Mouse (Mus musculus): Measurements from ENCODE around the gene Mapk10. TPM values are rescaled to one million over a fixed set of nuclear protein-coding genes. Genes with fewer than 3 reads are reported as not detected.
A peak's percentile ranks its signal among the peaks of the same experiment; 100 is the strongest.

The Mapk10 gene
- polyA plus RNA-seq, 1 experiment from 2014 or later, result 30.1 TPM

- no peak overlapping the region for H3K27ac ChIP-seq (ENCODE audit: low read depth, low read length)
- 88% methylated on average over 12 of the region's 12 CpGs for WGBS
- H3K27me3 ChIP-seq (ENCODE audit: control insufficient read depth, insufficient read depth, low read length), result no peaks in the 10 kb centered on the region
- H3K9me3 ChIP-seq (ENCODE audit: control insufficient read depth, low read length), result no peaks in the 10 kb centered on the region
- no peak for DNase-seq (ENCODE audit: low spot score)
- H3K36me3 ChIP-seq (ENCODE audit: control insufficient read depth, insufficient read depth, low read length), result no peaks in the 10 kb centered on the region
- no peak overlapping the region for H3K9ac ChIP-seq (ENCODE audit: low read length)
- ATAC-seq (replicated peaks; ENCODE audit: low FRiP score), result no peak
- H3K4me3 ChIP-seq (ENCODE audit: low read depth, low read length), result no peak overlapping the region
- H3K4me1 ChIP-seq (replicated peaks; ENCODE audit: control insufficient read depth, insufficient read depth, low read length), result no peaks in the 10 kb centered on the region
- no peak overlapping the region for H3K4me2 ChIP-seq (ENCODE audit: low read depth, low read length, severe bottlenecking)
These were observed 307.1 kb downstream of the Mapk10 start for GRCm38 (mm10) chr5:102904066-102904465.

GRCm38 (mm10) chr5:102903487-102903886 is 307.6 kb downstream of the Mapk10 start:
- Histone ChIP-seq H3K27me3 (ENCODE audit: control insufficient read depth, insufficient read depth, low read length) (no peaks in the 10 kb centered on the region), H3K4me1 (replicated peaks; ENCODE audit: control insufficient read depth, insufficient read depth, low read length) (no peaks in the 10 kb centered on the region), H3K27ac (ENCODE audit: low read depth, low read length) (no peak overlapping the region), H3K4me3 (ENCODE audit: low read depth, low read length) (no peak overlapping the region), H3K9me3 (ENCODE audit: control insufficient read depth, low read length) (no peaks in the 10 kb centered on the region), H3K9ac (ENCODE audit: low read length) (no peak overlapping the region), H3K4me2 (ENCODE audit: low read depth, low read length, severe bottlenecking) (no peak overlapping the region), H3K36me3 (ENCODE audit: control insufficient read depth, insufficient read depth, low read length) (no peaks in the 10 kb centered on the region)
- no peak for DNase-seq (ENCODE audit: low spot score)
- no peak for ATAC-seq (replicated peaks; ENCODE audit: low FRiP score)
- 86% methylated on average over 9 of the region's 9 CpGs for WGBS

DNA sequence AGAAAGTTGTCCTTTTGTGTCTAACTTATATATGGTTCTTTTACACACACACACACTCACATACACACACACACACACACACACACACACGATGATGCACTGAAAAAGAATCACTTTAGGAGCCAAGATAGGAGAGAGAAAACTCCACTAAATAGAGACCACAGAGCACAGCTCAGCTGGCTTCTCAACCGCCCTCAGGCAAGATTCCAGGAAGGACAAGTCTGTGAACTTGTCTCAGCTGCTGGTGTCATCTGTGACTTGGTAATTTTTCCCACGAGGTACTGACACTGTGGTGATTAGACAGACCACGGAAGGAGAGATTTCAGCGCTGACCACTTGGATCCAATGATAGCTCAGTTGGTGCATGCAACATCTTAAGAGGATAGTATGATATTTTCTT is 310.0 kb downstream of the Mapk10 start:
- no peak for ATAC-seq (replicated peaks; ENCODE audit: low FRiP score)
- Histone ChIP-seq H3K4me2 (ENCODE audit: low read depth, low read length, severe bottlenecking) (no peak overlapping the region), H3K9me3 (ENCODE audit: control insufficient read depth, low read length) (no peaks in the 10 kb centered on the region), H3K4me3 (ENCODE audit: low read depth, low read length) (no peak overlapping the region), H3K9ac (ENCODE audit: low read length) (no peak overlapping the region), H3K36me3 (ENCODE audit: control insufficient read depth, insufficient read depth, low read length) (no peaks in the 10 kb centered on the region), H3K27me3 (ENCODE audit: control insufficient read depth, insufficient read depth, low read length) (no peaks in the 10 kb centered on the region), H3K27ac (ENCODE audit: low read depth, low read length) (no peak overlapping the region), H3K4me1 (replicated peaks; ENCODE audit: control insufficient read depth, insufficient read depth, low read length) (no peaks in the 10 kb centered on the region)
- no peak for DNase-seq (ENCODE audit: low spot score)
- WGBS, result 87% methylated on average over 5 of the region's 5 CpGs

DNA sequence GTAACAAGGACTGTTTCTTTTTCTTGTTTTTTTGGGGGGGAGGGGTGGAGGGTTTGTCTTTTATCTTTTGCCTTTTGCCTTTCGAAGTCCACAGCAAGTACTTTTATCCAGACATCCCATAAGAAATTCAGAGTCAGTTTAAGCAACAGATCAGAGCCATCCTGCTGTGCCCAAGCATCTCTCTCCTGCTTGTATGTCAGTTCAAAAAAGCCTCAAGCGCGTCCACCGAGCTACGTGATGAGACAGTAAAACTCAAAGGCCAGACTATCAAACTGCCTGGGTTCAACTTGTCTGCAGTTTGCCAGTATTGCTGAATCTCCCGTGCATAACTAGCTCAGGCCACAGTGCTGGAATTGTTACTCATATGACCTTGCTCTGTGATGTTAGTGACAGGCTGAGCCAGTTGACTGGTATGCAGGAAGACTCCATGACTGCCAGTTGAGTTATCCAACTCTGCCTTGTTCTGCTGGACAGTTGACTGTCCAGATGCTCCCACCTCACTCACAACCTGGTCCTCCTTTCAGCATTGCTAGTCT is 311.4 kb downstream of the Mapk10 start:
- Histone ChIP-seq H3K36me3 (ENCODE audit: control insufficient read depth, insufficient read depth, low read length) (no peaks in the 10 kb centered on the region), H3K27me3 (ENCODE audit: control insufficient read depth, insufficient read depth, low read length) (no peaks in the 10 kb centered on the region), H3K27ac (ENCODE audit: low read depth, low read length) (no peak overlapping the region), H3K4me3 (ENCODE audit: low read depth, low read length) (no peak overlapping the region), H3K4me1 (replicated peaks; ENCODE audit: control insufficient read depth, insufficient read depth, low read length) (no peaks in the 10 kb centered on the region), H3K9me3 (ENCODE audit: control insufficient read depth, low read length) (no peaks in the 10 kb centered on the region), H3K4me2 (ENCODE audit: low read depth, low read length, severe bottlenecking) (no peak overlapping the region), H3K9ac (ENCODE audit: low read length) (no peak overlapping the region)
- no peak for DNase-seq (ENCODE audit: low spot score)
- WGBS, result 87% methylated on average over 6 of the region's 6 CpGs
- no peak for ATAC-seq (replicated peaks; ENCODE audit: low FRiP score)

- DNase-seq (ENCODE audit: low spot score) (no peak), ATAC-seq (replicated peaks; ENCODE audit: low FRiP score) (no peak)
- H3K36me3 ChIP-seq (ENCODE audit: control insufficient read depth, insufficient read depth, low read length), result no peaks in the 10 kb centered on the region
- no peak overlapping the region for H3K4me2 ChIP-seq (ENCODE audit: low read depth, low read length, severe bottlenecking)
- no peaks in the 10 kb centered on the region for H3K9me3 ChIP-seq (ENCODE audit: control insufficient read depth, low read length)
- WGBS, result 96% methylated on average over 4 of the region's 4 CpGs
- no peak overlapping the region for H3K9ac ChIP-seq (ENCODE audit: low read length)
- H3K27ac ChIP-seq (ENCODE audit: low read depth, low read length), result no peak overlapping the region
- H3K4me3 ChIP-seq (ENCODE audit: low read depth, low read length), result no peak overlapping the region
- H3K4me1 ChIP-seq (replicated peaks; ENCODE audit: control insufficient read depth, insufficient read depth, low read length), result no peaks in the 10 kb centered on the region
- no peaks in the 10 kb centered on the region for H3K27me3 ChIP-seq (ENCODE audit: control insufficient read depth, insufficient read depth, low read length)
These were observed 312.8 kb downstream of the Mapk10 start for GRCm38 (mm10) chr5:102898301-102898700.

GRCm38 (mm10) chr5:102892226-102892625 is 318.9 kb downstream of the Mapk10 start:
- H3K4me3 ChIP-seq (ENCODE audit: low read depth, low read length), result no peak overlapping the region
- no peaks in the 10 kb centered on the region for H3K36me3 ChIP-seq (ENCODE audit: control insufficient read depth, insufficient read depth, low read length)
- ATAC-seq (replicated peaks; ENCODE audit: low FRiP score) (no peak), DNase-seq (ENCODE audit: low spot score) (no peak)
- 92% methylated on average over 11 of the region's 11 CpGs for WGBS
- no peak overlapping the region for H3K4me2 ChIP-seq (ENCODE audit: low read depth, low read length, severe bottlenecking)
- no peaks in the 10 kb centered on the region for H3K27me3 ChIP-seq (ENCODE audit: control insufficient read depth, insufficient read depth, low read length)
- H3K4me1 ChIP-seq (replicated peaks; ENCODE audit: control insufficient read depth, insufficient read depth, low read length), result no peaks in the 10 kb centered on the region
- no peaks in the 10 kb centered on the region for H3K9me3 ChIP-seq (ENCODE audit: control insufficient read depth, low read length)
- H3K9ac ChIP-seq (ENCODE audit: low read length), result no peak overlapping the region
- H3K27ac ChIP-seq (ENCODE audit: low read depth, low read length), result no peak overlapping the region

DNA sequence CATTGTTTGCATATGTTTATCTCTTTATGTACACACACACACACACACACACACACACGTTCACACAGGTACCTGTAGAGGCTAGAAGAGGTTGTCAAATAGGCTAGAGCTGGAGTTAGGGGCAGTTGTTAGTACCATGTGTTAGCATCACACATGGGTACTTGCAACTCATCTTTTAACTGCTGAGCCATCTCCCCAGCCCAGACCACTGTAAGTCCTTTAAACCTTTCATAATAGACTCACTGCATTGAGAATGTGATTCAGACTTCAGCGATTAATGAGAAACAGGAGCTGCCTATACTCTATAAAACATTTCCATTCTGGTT is 322.0 kb downstream of the Mapk10 start:
- ATAC-seq (replicated peaks; ENCODE audit: low FRiP score) (no peak), DNase-seq (ENCODE audit: low spot score) (no peak)
- 98% methylated on average over 2 of the region's 2 CpGs for WGBS
- Histone ChIP-seq H3K4me1 (replicated peaks; ENCODE audit: control insufficient read depth, insufficient read depth, low read length) (no peaks in the 10 kb centered on the region), H3K27me3 (ENCODE audit: control insufficient read depth, insufficient read depth, low read length) (no peaks in the 10 kb centered on the region), H3K9ac (ENCODE audit: low read length) (no peak overlapping the region), H3K27ac (ENCODE audit: low read depth, low read length) (no peak overlapping the region), H3K4me2 (ENCODE audit: low read depth, low read length, severe bottlenecking) (no peak overlapping the region), H3K4me3 (ENCODE audit: low read depth, low read length) (no peak overlapping the region), H3K9me3 (ENCODE audit: control insufficient read depth, low read length) (no peaks in the 10 kb centered on the region), H3K36me3 (ENCODE audit: control insufficient read depth, insufficient read depth, low read length) (no peaks in the 10 kb centered on the region)

GRCm38 (mm10) chr5:102888482-102889162 is 322.5 kb downstream of the Mapk10 start:
- Histone ChIP-seq H3K4me1 (replicated peaks; ENCODE audit: control insufficient read depth, insufficient read depth, low read length) (no peaks in the 10 kb centered on the region), H3K9me3 (ENCODE audit: control insufficient read depth, low read length) (no peaks in the 10 kb centered on the region), H3K4me2 (ENCODE audit: low read depth, low read length, severe bottlenecking) (no peak overlapping the region), H3K4me3 (ENCODE audit: low read depth, low read length) (no peak overlapping the region), H3K36me3 (ENCODE audit: control insufficient read depth, insufficient read depth, low read length) (no peaks in the 10 kb centered on the region), H3K27me3 (ENCODE audit: control insufficient read depth, insufficient read depth, low read length) (no peaks in the 10 kb centered on the region), H3K9ac (ENCODE audit: low read length) (no peak overlapping the region), H3K27ac (ENCODE audit: low read depth, low read length) (no peak overlapping the region)
- ATAC-seq (replicated peaks; ENCODE audit: low FRiP score) (no peak), DNase-seq (ENCODE audit: low spot score) (no peak)
- 79% methylated on average over 14 of the region's 14 CpGs for WGBS

DNA sequence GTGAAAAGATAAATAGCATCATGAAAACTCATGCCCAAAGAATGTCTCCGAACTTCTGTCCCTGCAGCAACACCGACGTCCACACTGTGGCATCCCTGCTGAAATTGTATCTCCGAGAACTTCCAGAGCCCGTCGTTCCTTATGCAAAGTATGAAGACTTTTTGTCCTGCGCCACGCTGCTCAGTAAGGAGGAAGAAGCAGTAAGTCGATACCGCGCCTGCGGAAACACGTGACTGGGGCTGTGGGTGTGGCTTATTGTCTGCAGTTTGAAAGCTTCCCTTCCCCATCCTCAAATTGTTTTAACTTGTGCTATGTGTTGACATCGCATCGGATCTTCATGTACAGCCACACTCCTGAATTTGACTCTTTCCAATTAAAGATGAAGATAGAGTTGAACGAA is 335.5 kb downstream of the Mapk10 start:
- H3K9me3 ChIP-seq (ENCODE audit: control insufficient read depth, low read length), result no peaks in the 10 kb centered on the region
- H3K27me3 ChIP-seq (ENCODE audit: control insufficient read depth, insufficient read depth, low read length), result no peaks in the 10 kb centered on the region
- H3K4me1 ChIP-seq (replicated peaks; ENCODE audit: control insufficient read depth, insufficient read depth, low read length), result no peaks in the 10 kb centered on the region
- 69% methylated on average over 16 of the region's 16 CpGs for WGBS
- no peak overlapping the region for H3K4me3 ChIP-seq (ENCODE audit: low read depth, low read length)
- 0 out of 2 replicates have a peak overlapping the region, but pooled peaks have one; percentile 8 for H3K4me2 ChIP-seq (ENCODE audit: low read depth, low read length, severe bottlenecking)
- ATAC-seq (replicated peaks; ENCODE audit: low FRiP score), result no peak
- no peak for DNase-seq (ENCODE audit: low spot score)
- H3K27ac ChIP-seq (ENCODE audit: low read depth, low read length), result no peak overlapping the region
- H3K9ac ChIP-seq (ENCODE audit: low read length), result no peak overlapping the region
- no peaks in the 10 kb centered on the region for H3K36me3 ChIP-seq (ENCODE audit: control insufficient read depth, insufficient read depth, low read length)
